Mouse (Mus musculus) brain, embryonic 14.5 days (tissue): ENCODE measurements around the gene Haus5.

Experiments used
- CTCF ChIP-seq: fragments of 200-500 bp; IDR thresholded peaks from 2 replicates; pipeline ENCODE4 v1.5.1; 2012; ENCODE audit warnings: inconsistent platforms, mild to moderate bottlenecking, moderate library complexity, borderline replicate concordance; ENCODE audit not compliant: insufficient read depth, insufficient read length; ENCODE audit errors: extremely low read depth
- POLR2A ChIP-seq: fragments of 200-500 bp; IDR thresholded peaks from 2 replicates; pipeline ENCODE4 v1.6.1; 2012; ENCODE audit warnings: mild to moderate bottlenecking, inconsistent platforms, borderline replicate concordance; ENCODE audit not compliant: poor library complexity, insufficient read depth, insufficient read length, severe bottlenecking; ENCODE audit errors: extremely low read depth

DNA sequence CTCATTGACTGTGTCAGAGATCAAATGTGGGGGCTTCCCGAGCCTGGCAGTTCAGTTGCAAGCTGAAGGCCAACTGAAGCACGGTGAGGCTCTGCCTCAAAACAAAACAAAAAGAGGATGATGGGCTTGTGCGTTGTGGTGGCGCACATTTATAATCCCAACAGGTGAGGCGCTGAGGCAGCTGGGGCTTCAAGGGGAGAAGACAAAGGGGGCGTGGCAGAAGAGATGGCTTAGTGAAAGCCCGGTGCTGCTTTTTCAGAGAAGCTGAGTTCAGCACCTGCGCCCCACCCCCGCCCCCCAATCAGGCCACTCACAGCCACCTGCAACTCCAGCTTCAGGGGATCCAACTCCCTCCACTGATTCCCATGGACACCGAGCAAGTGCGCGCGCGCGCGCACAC lies 56.3 kb downstream of the Haus5 start:
- no peak for TF ChIP-seq CTCF
- TF ChIP-seq POLR2A = no peak
